Comparison of ENCODE assay signal across 8 mouse cellular contexts in genomic region chr10:82629111-82629585, GRCm38 (mm10). TPM values are rescaled to one million over a fixed set of nuclear protein-coding genes. Genes with fewer than 3 reads are reported as not detected.
A peak's percentile ranks its signal among the peaks of the same experiment; 100 is the strongest.
DNase-seq lines count a peak whose midpoint lies in the region; ATAC-seq and TF ChIP-seq lines count a peak whose summit lies in the region.

No protein-coding gene starts in this region.

- 6% methylated on average over 11 of the region's 11 CpGs for WGBS in heart, embryonic 10.5 days
- WGBS in embryonic facial prominence, embryonic 15.5 days: 4% methylated on average over 11 of the region's 11 CpGs
- 7% methylated on average over 11 of the region's 11 CpGs for WGBS in intestine, postnatal 0 days

- H3K9ac ChIP-seq in embryonic facial prominence, embryonic 15.5 days: peak overlapping the region; percentile 65
- H3K9ac ChIP-seq in intestine, postnatal 0 days (ENCODE audit: low read depth, low read length): peak overlapping the region; percentile 72

- no peak for DNase-seq in heart, embryonic 10.5 days (ENCODE audit: low spot score)
- DNase-seq in heart, adult 11 months: no peak
- DNase-seq in testis, postnatal 10 days (ENCODE audit: low spot score): peak; percentile 53
- no peak for DNase-seq in adrenal gland, adult 2 months

- peak overlapping the region; percentile 77 for H3K4me3 ChIP-seq in heart, embryonic 10.5 days
- H3K4me3 ChIP-seq in E14TG2a.4 (replicated peaks; ENCODE audit: low read length): peak overlapping the region; percentile 89
- H3K4me3 ChIP-seq in embryonic facial prominence, embryonic 15.5 days (replicated peaks): peak overlapping the region; percentile 82
- H3K4me3 ChIP-seq in intestine, postnatal 0 days (ENCODE audit: low read depth, low read length): peak overlapping the region; percentile 61

- no peak for TF ChIP-seq CTCF in E14TG2a.4 (conservative IDR thresholded peaks at IDR 0.05; ENCODE audit: low read length)
- TF ChIP-seq CTCF in intestine, postnatal 0 days (IDR thresholded peaks at IDR 0.05; ENCODE audit: low read depth): no peak

- H3K4me2 ChIP-seq in embryonic facial prominence, embryonic 15.5 days (replicated peaks): peak overlapping the region; percentile 84
- peak overlapping the region; percentile 89 for H3K4me2 ChIP-seq in intestine, postnatal 0 days (replicated peaks; ENCODE audit: low read depth)

- peaks cover 23% of the 10 kb centered on the region for H3K36me3 ChIP-seq in heart, embryonic 10.5 days
- peaks cover 24% of the 10 kb centered on the region for H3K36me3 ChIP-seq in E14TG2a.4 (ENCODE audit: insufficient read depth, low read length)
- peaks cover 14% of the 10 kb centered on the region; the same call in 1 of the 2 replicates for H3K36me3 ChIP-seq in embryonic facial prominence, embryonic 15.5 days
- H3K36me3 ChIP-seq in intestine, postnatal 0 days (ENCODE audit: control insufficient read depth, insufficient read depth): no peaks in the 10 kb centered on the region

- peak overlapping the region; percentile 95 for H3K27ac ChIP-seq in heart, embryonic 10.5 days
- peak overlapping the region; percentile 95 for H3K27ac ChIP-seq in embryonic facial prominence, embryonic 15.5 days (replicated peaks)
- peak overlapping the region; percentile 88 for H3K27ac ChIP-seq in intestine, postnatal 0 days (ENCODE audit: low read depth, low read length)

- ATAC-seq in embryonic facial prominence, embryonic 15.5 days (ENCODE audit: insufficient number of reproducible peaks, low FRiP score, low TSS enrichment, low read depth): peak; percentile 39
- peak; percentile 28 for ATAC-seq in intestine, postnatal 0 days
- peak; percentile 59 for ATAC-seq in megakaryocyte, adult 5-6 weeks (ENCODE audit: poor library complexity, severe bottlenecking)

- H3K9me3 ChIP-seq in heart, embryonic 10.5 days: no peaks in the 10 kb centered on the region
- H3K9me3 ChIP-seq in E14TG2a.4 (ENCODE audit: low read length): peaks cover 19% of the 10 kb centered on the region
- no peaks in the 10 kb centered on the region for H3K9me3 ChIP-seq in embryonic facial prominence, embryonic 15.5 days (replicated peaks)
- H3K9me3 ChIP-seq in intestine, postnatal 0 days (ENCODE audit: control insufficient read depth): no peaks in the 10 kb centered on the region

- H3K4me1 ChIP-seq in heart, embryonic 10.5 days: peaks cover 21% of the 10 kb centered on the region
- H3K4me1 ChIP-seq in E14TG2a.4 (replicated peaks; ENCODE audit: low read depth, low read length): peaks cover 39% of the 10 kb centered on the region
- H3K4me1 ChIP-seq in embryonic facial prominence, embryonic 15.5 days: peaks cover 13% of the 10 kb centered on the region
- peaks cover 4% of the 10 kb centered on the region for H3K4me1 ChIP-seq in intestine, postnatal 0 days (replicated peaks; ENCODE audit: control insufficient read depth, insufficient read depth, low read length)

- no peaks in the 10 kb centered on the region for H3K27me3 ChIP-seq in heart, embryonic 10.5 days (ENCODE audit: insufficient read depth, poor library complexity, severe bottlenecking)
- H3K27me3 ChIP-seq in E14TG2a.4 (ENCODE audit: insufficient read depth, low read length): no peaks in the 10 kb centered on the region
- H3K27me3 ChIP-seq in embryonic facial prominence, embryonic 15.5 days: no peaks in the 10 kb centered on the region
- no peaks in the 10 kb centered on the region for H3K27me3 ChIP-seq in intestine, postnatal 0 days (replicated peaks; ENCODE audit: control insufficient read depth, insufficient read depth, low read length)

RNA-seq across cellular contexts. Expression of gene Tdg, which starts 0.5 kb away (rescaled TPM):
- 151 and 163 TPM in 2 replicates for polyA plus RNA-seq in heart, embryonic 10.5 days (2016; fragmentation: Nextera tagmentation; extraction: Ambion mirVana)
- polyA plus RNA-seq in embryonic facial prominence, embryonic 15.5 days (2015; fragmentation: Nextera tagmentation; extraction: Ambion mirVana): 113 and 117 TPM in 2 replicates
- 48.3 and 48.6 TPM in 2 replicates for polyA plus RNA-seq in intestine, postnatal 0 days (2015; fragmentation: Nextera tagmentation; extraction: Ambion mirVana)
- 28.5 and 28.8 TPM in 2 replicates for total RNA-seq in megakaryocyte, adult 5-6 weeks (2015)
- total RNA-seq in megakaryocyte, adult 5-6 weeks (2017): 55.9 and 83.8 TPM in 2 replicates
- total RNA-seq in adrenal gland, adult 2 months (2021): 10 to 100 TPM; 20.8 to 25.1 TPM
- 7.0 and 11.6 TPM in 2 replicates for polyA plus RNA-seq in adrenal gland, adult 2 months (2012; rRNA removed)

RNA-seq across cellular contexts. Expression of gene 1190007I07Rik, which starts 6.1 kb away (rescaled TPM):
- polyA plus RNA-seq in heart, embryonic 10.5 days (2016; fragmentation: Nextera tagmentation; extraction: Ambion mirVana): 37.5 and 41.8 TPM in 2 replicates
- polyA plus RNA-seq in embryonic facial prominence, embryonic 15.5 days (2015; fragmentation: Nextera tagmentation; extraction: Ambion mirVana): 30.5 and 31.9 TPM in 2 replicates
- 39.8 and 42.2 TPM in 2 replicates for polyA plus RNA-seq in intestine, postnatal 0 days (2015; fragmentation: Nextera tagmentation; extraction: Ambion mirVana)
- 13.0 and 14.1 TPM in 2 replicates for total RNA-seq in megakaryocyte, adult 5-6 weeks (2015)
- total RNA-seq in megakaryocyte, adult 5-6 weeks (2017): 17.5 and 19.6 TPM in 2 replicates
- total RNA-seq in adrenal gland, adult 2 months (2021): 10 to 100 TPM; 19.8 to 31.3 TPM
- polyA plus RNA-seq in adrenal gland, adult 2 months (2012; rRNA removed): 70.7 and 83.9 TPM in 2 replicates
